Mouse (Mus musculus): ENCODE measurements around the gene Elf2.

- TF ChIP-seq CTCF (IDR thresholded peaks at IDR 0.05) = no peak
- TF ChIP-seq POLR2A (IDR thresholded peaks at IDR 0.05; ENCODE audit: insufficient read depth, low read depth, low read length) = no peak
Measured at GRCm38 (mm10) chr3:51387868-51388381, 47.5 kb upstream of the Elf2 start.

Measured in heart, adult 2 months (tissue).